Mouse (Mus musculus): ENCODE results near the gene Myo5c. TPM values are rescaled to one million over a fixed set of nuclear protein-coding genes. Genes with fewer than 3 reads are reported as not detected.

Myo5c gene
- polyA plus RNA-seq, 1 experiment from 2014 or later: 18.6 TPM

GRCm38 (mm10) chr9:75353094-75353493 lies 121.3 kb downstream of the Myo5c start:
- no peaks in the 10 kb centered on the region for H3K27me3 ChIP-seq (ENCODE audit: control insufficient read depth, insufficient read depth, low read length)
- H3K4me1 ChIP-seq (ENCODE audit: control insufficient read depth, insufficient read depth, low read length): no peaks in the 10 kb centered on the region
- H3K4me3 ChIP-seq (replicated peaks; ENCODE audit: low read length): no peak overlapping the region
- no peaks in the 10 kb centered on the region for H3K9me3 ChIP-seq (replicated peaks; ENCODE audit: control insufficient read depth, low read length)
- H3K4me2 ChIP-seq (ENCODE audit: low read depth, low read length): no peak overlapping the region
- H3K36me3 ChIP-seq (ENCODE audit: control insufficient read depth, insufficient read depth, low read length): no peaks in the 10 kb centered on the region
- H3K9ac ChIP-seq (ENCODE audit: low read length): no peak overlapping the region
- ATAC-seq (ENCODE audit: insufficient read depth, low FRiP score): peak; percentile 44; the same call in 1 of the 2 replicates
- H3K27ac ChIP-seq (ENCODE audit: low read length): peak overlapping the region; percentile 52
- 56% methylated on average over 8 of the region's 8 CpGs for WGBS

Other genes starting within 250 kb of the Myo5c start
- gene Arpp19, start 194.4 kb upstream of the Myo5c start, polyA plus RNA-seq (2015; fragmentation: Nextera tagmentation; extraction: Ambion mirVana): 256 and 295 TPM in 2 replicates
- gene Myo5a, start 161.0 kb upstream of the Myo5c start, polyA plus RNA-seq (2015; fragmentation: Nextera tagmentation; extraction: Ambion mirVana): 9.4 and 10.5 TPM in 2 replicates
- 21.7 and 22.0 TPM in 2 replicates for gene Gnb5, start 74.3 kb downstream of the Myo5c start, polyA plus RNA-seq (2015; fragmentation: Nextera tagmentation; extraction: Ambion mirVana)
- not detected in 2 replicates for gene Bcl2l10, start 115.7 kb downstream of the Myo5c start, polyA plus RNA-seq (2015; fragmentation: Nextera tagmentation; extraction: Ambion mirVana)
- 49.1 and 51.9 TPM in 2 replicates for gene Mapk6, start 178.0 kb downstream of the Myo5c start, polyA plus RNA-seq (2015; fragmentation: Nextera tagmentation; extraction: Ambion mirVana)
- gene Leo1, start 209.5 kb downstream of the Myo5c start, polyA plus RNA-seq (2015; fragmentation: Nextera tagmentation; extraction: Ambion mirVana): 33.3 and 34.9 TPM in 2 replicates